Mouse (Mus musculus): Measurements from ENCODE around the gene Cacng6. TPM values are rescaled to one million over a fixed set of nuclear protein-coding genes. Genes with fewer than 3 reads are reported as not detected.
A peak's percentile ranks its signal among the peaks of the same experiment; 100 is the strongest.

Gene Cacng6
- total RNA-seq, 2 experiments from 2014 or later: 1.5 to 1.6 TPM

- no peak for DNase-seq
Observed at GRCm38 (mm10) chr7:3420466-3420865, 3.5 kb upstream of the Cacng6 start.

- no peak for DNase-seq
Observed at GRCm38 (mm10) chr7:3421297-3421696, 2.7 kb upstream of the Cacng6 start.

GRCm38 (mm10) chr7:3422051-3422450 lies 1.9 kb upstream of the Cacng6 start:
- DNase-seq: peak in 1 of 2 experiments; percentile 37

- DNase-seq: no peak
Observed at GRCm38 (mm10) chr7:3423430-3423829, 565 bp upstream of the Cacng6 start.

- DNase-seq: peak; percentile 82 to 84
Observed at GRCm38 (mm10) chr7:3425141-3425540, 1.1 kb downstream of the Cacng6 start.

- no peak for DNase-seq
Observed at GRCm38 (mm10) chr7:3430161-3430560, 6.2 kb downstream of the Cacng6 start.

- DNase-seq: no peak
Observed at GRCm38 (mm10) chr7:3432066-3432465, 8.1 kb downstream of the Cacng6 start.

GRCm38 (mm10) chr7:3437941-3438340 lies 13.9 kb downstream of the Cacng6 start:
- no peak for DNase-seq

GRCm38 (mm10) chr7:3439984-3440383 lies 16.0 kb downstream of the Cacng6 start:
- no peak for DNase-seq

GRCm38 (mm10) chr7:3440526-3440925 lies 16.5 kb downstream of the Cacng6 start:
- DNase-seq: no peak

GRCm38 (mm10) chr7:3442476-3443062 lies 18.6 kb downstream of the Cacng6 start:
- no peak for DNase-seq

GRCm38 (mm10) chr7:3444678-3445077 lies 20.7 kb downstream of the Cacng6 start:
- no peak for DNase-seq

- no peak for DNase-seq
Observed at GRCm38 (mm10) chr7:3446584-3446983, 22.6 kb downstream of the Cacng6 start.

GRCm38 (mm10) chr7:3447026-3447425 lies 23.0 kb downstream of the Cacng6 start:
- DNase-seq: no peak

GRCm38 (mm10) chr7:3448737-3449454 lies 24.9 kb downstream of the Cacng6 start:
- DNase-seq: peak; percentile 75 to 76

GRCm38 (mm10) chr7:3450671-3451070 lies 26.7 kb downstream of the Cacng6 start:
- DNase-seq: no peak

GRCm38 (mm10) chr7:3451161-3451560 lies 27.2 kb downstream of the Cacng6 start:
- DNase-seq: no peak

- no peak for DNase-seq
Observed at GRCm38 (mm10) chr7:3452821-3453485, 29.0 kb downstream of the Cacng6 start.

GRCm38 (mm10) chr7:3453486-3454183 lies 29.6 kb downstream of the Cacng6 start:
- no peak for DNase-seq

- DNase-seq: no peak
Observed at GRCm38 (mm10) chr7:3457111-3457840, 33.3 kb downstream of the Cacng6 start.

- DNase-seq: no peak
Observed at GRCm38 (mm10) chr7:3457841-3458217, 33.8 kb downstream of the Cacng6 start.

- DNase-seq: peak; percentile 67 to 69
Observed at GRCm38 (mm10) chr7:3460261-3460660, 36.3 kb downstream of the Cacng6 start.

Measured in layer of hippocampus, postnatal 36 days (tissue).